ENCODE assay signal across 11 mouse cellular contexts in genomic region chr2:119817047-119817446, GRCm38 (mm10). TPM values are rescaled to one million over a fixed set of nuclear protein-coding genes. Genes with fewer than 3 reads are reported as not detected.
DNase-seq lines count a peak whose midpoint lies in the region; ATAC-seq and TF ChIP-seq lines count a peak whose summit lies in the region.
"Had no signal": no experiment of that assay in that cellular context is flagged by ENCODE, and none has a peak within 500 bp of the region (broad histone marks: within the 10 kb centered on the region; RNA-seq: fewer than 3 reads in every experiment).

No protein-coding gene starts in this region.

- H3K4me1 ChIP-seq in forebrain, embryonic 16.5 days (replicated peaks; ENCODE audit: control insufficient read depth, insufficient read depth, low read length) = peaks cover 14% of the 10 kb centered on the region

- H3K4me2 ChIP-seq in forebrain, embryonic 16.5 days (ENCODE audit: low read length) = no peak overlapping the region

- H3K9ac ChIP-seq in forebrain, embryonic 16.5 days (replicated peaks; ENCODE audit: low read depth, low read length) = 0 out of 2 replicates have a peak overlapping the region, but pooled peaks have one; percentile 23

- peak; percentile 89 for ATAC-seq in forebrain, embryonic 16.5 days

- 51% methylated on average over 5 of the region's 5 CpGs for WGBS in forebrain, embryonic 16.5 days

- H3K27me3 ChIP-seq in forebrain, embryonic 16.5 days (replicated peaks; ENCODE audit: control insufficient read depth, insufficient read depth, low read length) = no peaks in the 10 kb centered on the region

- H3K36me3 ChIP-seq in forebrain, embryonic 16.5 days (ENCODE audit: control insufficient read depth, insufficient read depth) = peaks cover 2% of the 10 kb centered on the region; the same call in 1 of the 2 replicates

- no peak for TF ChIP-seq CTCF in gastrocnemius, adult 2 months (IDR thresholded peaks at IDR 0.05)

- intact Hi-C loops in gastrocnemius, adult 2 months (cut with DNase I) = no loop called here

- no peak overlapping the region for H3K27ac ChIP-seq in gastrocnemius, adult 2 months
- H3K27ac ChIP-seq in forebrain, embryonic 16.5 days (ENCODE audit: low read length) = no peak overlapping the region

- DNase-seq in gastrocnemius, adult 2 months = peak; percentile 67
- DNase-seq in gastrocnemius, postnatal 4 days (ENCODE audit: low spot score in 2 of 2) = no peak
- DNase-seq in ovary, postnatal 36 days (ENCODE audit: low spot score) = peak; percentile 48
- DNase-seq in ovary, postnatal 10 days (ENCODE audit: low spot score) = no peak
- DNase-seq in right cerebral cortex, postnatal 4 days = peak; percentile 57
- no peak for DNase-seq in embryo, embryonic 9.5 days (ENCODE audit: extremely low spot score)
- DNase-seq in thymus, postnatal 10 days (ENCODE audit: low spot score in 2 of 2) = no peak
- DNase-seq: liver had no signal

- H3K4me3 ChIP-seq in gastrocnemius, adult 2 months = no peak overlapping the region
- no peak overlapping the region for H3K4me3 ChIP-seq in forebrain, embryonic 16.5 days (replicated peaks; ENCODE audit: low read length)
- H3K4me3 ChIP-seq: erythroblast, embryonic 14.5 days had no signal

- no peaks in the 10 kb centered on the region for H3K9me3 ChIP-seq in forebrain, embryonic 16.5 days (ENCODE audit: control insufficient read depth, low read length)

RNA-seq across cellular contexts. Expression of gene Tyro3, which starts 19.5 kb away (rescaled TPM):
- total RNA-seq in gastrocnemius, adult 2 months (2021) = under 1 TPM; 0.10 to 0.73 TPM
- total RNA-seq in gastrocnemius, postnatal 4 days (2021) = 1 to 10 TPM; 8.8 to 9.7 TPM
- 17.3 and 17.6 TPM in 2 replicates for polyA plus RNA-seq in forebrain, embryonic 16.5 days (2015; fragmentation: Nextera tagmentation; extraction: Ambion mirVana)
- polyA plus RNA-seq: erythroblast, embryonic 14.5 days had no signal

RNA-seq across cellular contexts. Expression of gene Rpap1, which starts 29.7 kb away (rescaled TPM):
- total RNA-seq in gastrocnemius, adult 2 months (2021) = 10 to 100 TPM; 14.4 to 16.7 TPM
- 10 to 100 TPM; 18.3 to 19.9 TPM for total RNA-seq in gastrocnemius, postnatal 4 days (2021)
- 19.9 and 20.5 TPM in 2 replicates for polyA plus RNA-seq in forebrain, embryonic 16.5 days (2015; fragmentation: Nextera tagmentation; extraction: Ambion mirVana)

RNA-seq across cellular contexts. Expression of gene Ltk, which starts 56.8 kb away (rescaled TPM):
- not detected for total RNA-seq in gastrocnemius, adult 2 months (2021)
- total RNA-seq in gastrocnemius, postnatal 4 days (2021) = not detected
- polyA plus RNA-seq in forebrain, embryonic 16.5 days (2015; fragmentation: Nextera tagmentation; extraction: Ambion mirVana) = 0.28 and 0.43 TPM in 2 replicates
- total RNA-seq: hematopoietic stem cell, adult 5-6 weeks had no signal
- polyA plus RNA-seq: erythroblast, embryonic 14.5 days had no signal

Comparison
In these comparisons a context has a peak if more than half of its experiments do, and no peak if none do; other contexts are left out.
1. DNase-seq: peak in gastrocnemius, adult 2 months (single experiment), ovary, postnatal 36 days (single experiment) and right cerebral cortex, postnatal 4 days (single experiment); none in gastrocnemius, postnatal 4 days (0 of 2), ovary, postnatal 10 days (single experiment), embryo, embryonic 9.5 days (single experiment) and thymus, postnatal 10 days (0 of 2).
2. RNA of gene Tyro3, which starts 19.5 kb away (total RNA-seq): 8.8 to 9.7 TPM in gastrocnemius, postnatal 4 days; 0.10 to 0.73 TPM in gastrocnemius, adult 2 months; every median in the first group is over 4 times any median in the second.